In genomic region chr12:69422827-69423537, GRCm38 (mm10) we compare ENCODE assay signal across 8 mouse cellular contexts. TPM values are rescaled to one million over a fixed set of nuclear protein-coding genes. Genes with fewer than 3 reads are reported as not detected.
DNase-seq lines count a peak whose midpoint lies in the region; ATAC-seq and TF ChIP-seq lines count a peak whose summit lies in the region.

No protein-coding gene starts in this region.

- no peak for DNase-seq in forebrain, embryonic 10.5 days (ENCODE audit: extremely low spot score, low spot score)
- no peak for DNase-seq in forebrain, postnatal 0 days
- peak; percentile 49 to 77 for DNase-seq in kidney, postnatal 25 days
- DNase-seq in skeletal muscle tissue, adult 2 months (ENCODE audit: low read depth, low spot score), result peak; percentile 57
- no peak for DNase-seq in left cerebral cortex, postnatal 25 days (ENCODE audit: low spot score in 2 of 2)
- no peak for DNase-seq in cerebellum, postnatal 4 days (ENCODE audit: low spot score in 2 of 2)

- no peak overlapping the region for H3K4me2 ChIP-seq in forebrain, postnatal 0 days (ENCODE audit: low read depth)
- H3K4me2 ChIP-seq in midbrain, embryonic 13.5 days (replicated peaks), result no peak overlapping the region

- H3K4me1 ChIP-seq in forebrain, embryonic 10.5 days, result peaks cover 34% of the 10 kb centered on the region
- no peaks in the 10 kb centered on the region for H3K4me1 ChIP-seq in forebrain, postnatal 0 days (ENCODE audit: insufficient read depth)
- peaks cover 2% of the 10 kb centered on the region; the same call in 1 of the 2 replicates for H3K4me1 ChIP-seq in bone marrow, adult 2 months (ENCODE audit: control insufficient read depth, insufficient read depth, low read length)
- H3K4me1 ChIP-seq in midbrain, embryonic 13.5 days (replicated peaks), result peaks cover 5% of the 10 kb centered on the region

- no peak for ATAC-seq in forebrain, postnatal 0 days
- ATAC-seq in midbrain, embryonic 13.5 days, result no peak

- 0 out of 2 replicates have a peak overlapping the region, but pooled peaks have one; percentile 17 for H3K27ac ChIP-seq in forebrain, embryonic 10.5 days
- no peak overlapping the region for H3K27ac ChIP-seq in forebrain, postnatal 0 days (ENCODE audit: low read depth, low read length)
- H3K27ac ChIP-seq in bone marrow, adult 2 months (ENCODE audit: control insufficient read depth, insufficient read depth, low read depth, low read length, poor library complexity), result peak overlapping the region; percentile 76
- H3K27ac ChIP-seq in midbrain, embryonic 13.5 days, result no peak overlapping the region

- TF ChIP-seq CTCF in forebrain, postnatal 0 days (IDR thresholded peaks at IDR 0.05; ENCODE audit: low read depth), result no peak
- TF ChIP-seq CTCF in bone marrow, adult 2 months (IDR thresholded peaks at IDR 0.05; ENCODE audit: control insufficient read depth, insufficient read depth, low read length), result no peak

- H3K9ac ChIP-seq in forebrain, postnatal 0 days, result no peak overlapping the region
- no peak overlapping the region for H3K9ac ChIP-seq in midbrain, embryonic 13.5 days (replicated peaks)

- no peak for TF ChIP-seq POLR2A in bone marrow, adult 2 months (IDR thresholded peaks at IDR 0.05; ENCODE audit: borderline replicate concordance, control insufficient read depth, low read depth, low read length)

- H3K4me3 ChIP-seq in forebrain, embryonic 10.5 days, result no peak overlapping the region
- H3K4me3 ChIP-seq in forebrain, postnatal 0 days (ENCODE audit: low read depth, low read length), result no peak overlapping the region
- H3K4me3 ChIP-seq in bone marrow, adult 2 months (replicated peaks; ENCODE audit: control insufficient read depth, low read depth, low read length), result no peak overlapping the region
- H3K4me3 ChIP-seq in midbrain, embryonic 13.5 days (replicated peaks), result no peak overlapping the region

- no peaks in the 10 kb centered on the region for H3K27me3 ChIP-seq in forebrain, embryonic 10.5 days (ENCODE audit: poor library complexity, severe bottlenecking)
- H3K27me3 ChIP-seq in forebrain, postnatal 0 days (ENCODE audit: insufficient read depth, low read length), result no peaks in the 10 kb centered on the region
- H3K27me3 ChIP-seq in midbrain, embryonic 13.5 days, result no peaks in the 10 kb centered on the region

- peaks cover 3% of the 10 kb centered on the region; the same call in 1 of the 2 replicates for H3K36me3 ChIP-seq in forebrain, embryonic 10.5 days (replicated peaks)
- H3K36me3 ChIP-seq in forebrain, postnatal 0 days (ENCODE audit: insufficient read depth), result no peaks in the 10 kb centered on the region
- no peaks in the 10 kb centered on the region for H3K36me3 ChIP-seq in midbrain, embryonic 13.5 days

- H3K9me3 ChIP-seq in forebrain, embryonic 10.5 days, result peaks cover 18% of the 10 kb centered on the region
- no peaks in the 10 kb centered on the region for H3K9me3 ChIP-seq in forebrain, postnatal 0 days (ENCODE audit: low read length)
- no peaks in the 10 kb centered on the region for H3K9me3 ChIP-seq in midbrain, embryonic 13.5 days

- 90% methylated on average over 20 of the region's 20 CpGs for WGBS in forebrain, embryonic 10.5 days
- 85% methylated on average over 20 of the region's 20 CpGs for WGBS in forebrain, postnatal 0 days
- 9% methylated on average over 20 of the region's 20 CpGs for WGBS in bone marrow, adult 2 months
- WGBS in midbrain, embryonic 13.5 days, result 93% methylated on average over 20 of the region's 20 CpGs

- intact Hi-C loops in left cerebral cortex, postnatal 25 days (cut with DNase I), result no loop called here

RNA-seq across cellular contexts. Expression of gene Gm9887, which starts 50.7 kb away (rescaled TPM):
- polyA plus RNA-seq in forebrain, embryonic 10.5 days (2016; fragmentation: Nextera tagmentation; extraction: Ambion mirVana), result 0.84 and 1.2 TPM in 2 replicates
- 1.6 and 1.8 TPM in 2 replicates for total RNA-seq in forebrain, postnatal 0 days (2014; rRNA removed)
- polyA plus RNA-seq in forebrain, postnatal 0 days (2015; fragmentation: Nextera tagmentation; extraction: Ambion mirVana), result 1.1 and 1.8 TPM in 2 replicates
- polyA plus RNA-seq in bone marrow, adult 2 months (2011; ENCODE audit: insufficient read depth, insufficient read length, low replicate concordance, missing spikeins), result not detected in 2 replicates
- 1 to 10 TPM in 1 of 2 experiments, under 1 TPM in 1; 0.96 to 1.5 TPM for total RNA-seq in left cerebral cortex, postnatal 25 days (2021)
- 0.72 and 1.5 TPM in 2 replicates for polyA plus RNA-seq in midbrain, embryonic 13.5 days (2015; fragmentation: Nextera tagmentation; extraction: Ambion mirVana)

RNA-seq across cellular contexts. Expression of gene Arf6, which starts 51.0 kb away (rescaled TPM):
- polyA plus RNA-seq in forebrain, embryonic 10.5 days (2016; fragmentation: Nextera tagmentation; extraction: Ambion mirVana), result 32.6 and 33.5 TPM in 2 replicates
- 108 and 110 TPM in 2 replicates for total RNA-seq in forebrain, postnatal 0 days (2014; rRNA removed)
- 52.9 and 56.3 TPM in 2 replicates for polyA plus RNA-seq in forebrain, postnatal 0 days (2015; fragmentation: Nextera tagmentation; extraction: Ambion mirVana)
- 48.1 and 48.4 TPM in 2 replicates for polyA plus RNA-seq in bone marrow, adult 2 months (2011; ENCODE audit: insufficient read depth, insufficient read length, low replicate concordance, missing spikeins)
- total RNA-seq in left cerebral cortex, postnatal 25 days (2021), result 10 to 100 TPM; 52.8 to 58.2 TPM
- polyA plus RNA-seq in midbrain, embryonic 13.5 days (2015; fragmentation: Nextera tagmentation; extraction: Ambion mirVana), result 23.9 and 27.8 TPM in 2 replicates

Comparison
In these comparisons a context has a peak if more than half of its experiments do, and no peak if none do; other contexts are left out.
1. H3K27ac ChIP-seq: peak in forebrain, embryonic 10.5 days (single experiment) and bone marrow, adult 2 months (single experiment); none in forebrain, postnatal 0 days (single experiment) and midbrain, embryonic 13.5 days (single experiment).
2. DNase-seq: peak in kidney, postnatal 25 days (2 of 2) and skeletal muscle tissue, adult 2 months (single experiment); none in forebrain, embryonic 10.5 days (single experiment), forebrain, postnatal 0 days (single experiment), left cerebral cortex, postnatal 25 days (0 of 2) and cerebellum, postnatal 4 days (0 of 2).